Mouse (Mus musculus): ENCODE results near the gene Tmem30a. TPM values are rescaled to one million over a fixed set of nuclear protein-coding genes. Genes with fewer than 3 reads are reported as not detected.
A peak's percentile ranks its signal among the peaks of the same experiment; 100 is the strongest.

Gene Tmem30a
- total RNA-seq (2014; rRNA removed) = 152 and 181 TPM in 2 replicates
- 78.9 and 104 TPM in 2 replicates for polyA plus RNA-seq (2015; fragmentation: Nextera tagmentation; extraction: Ambion mirVana)

DNA sequence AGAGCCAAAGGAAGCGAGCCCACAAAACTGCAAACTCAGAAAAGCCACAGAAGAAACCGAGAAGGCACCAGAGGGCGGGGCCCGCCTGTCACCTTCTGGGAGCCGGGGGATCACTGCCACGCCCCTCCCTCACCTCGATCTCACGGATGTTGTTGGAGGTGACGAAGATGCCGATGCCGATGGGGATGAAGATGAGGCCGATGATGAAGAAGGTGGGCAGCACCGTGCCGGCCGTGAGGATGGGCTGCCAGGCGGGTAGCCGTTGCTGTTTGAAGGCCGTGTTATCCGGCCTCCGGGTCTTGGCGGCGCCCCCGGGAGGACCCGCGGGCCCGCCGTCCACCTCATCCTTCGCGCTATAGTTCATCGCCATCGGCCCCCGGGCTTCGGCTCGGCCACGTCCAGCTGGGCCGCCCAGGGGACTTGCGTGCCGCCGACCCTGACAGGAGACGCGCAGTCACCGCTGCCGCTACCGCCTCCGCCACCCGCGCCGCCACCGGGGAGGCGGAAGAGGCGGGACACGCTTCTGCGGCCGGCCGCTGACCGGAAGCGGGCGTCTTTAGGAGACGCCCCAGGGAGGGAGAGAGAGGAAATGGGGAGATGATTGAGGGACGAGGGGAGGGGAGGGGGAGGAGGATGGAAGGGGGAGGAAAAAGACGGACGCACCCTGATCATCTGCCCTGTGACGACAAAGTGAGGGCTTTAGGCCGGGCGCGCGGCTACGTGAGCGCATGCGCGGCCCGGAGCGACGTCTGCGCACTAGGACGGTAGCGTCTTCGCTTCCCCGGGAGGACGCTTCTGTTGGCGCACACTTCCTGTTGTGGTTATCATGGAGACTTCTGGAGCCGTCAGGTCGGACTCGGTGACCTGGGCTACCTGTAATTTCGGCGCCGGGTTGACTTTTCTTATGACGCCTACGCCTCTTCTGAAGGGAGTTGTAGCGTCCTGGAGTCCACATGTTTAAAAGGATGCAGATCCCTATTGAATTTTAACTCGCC is at the start of gene Tmem30a:
Gene Tmem30a, minus strand, starts transcription at position 667 of the 995 bp plus-strand sequence.
- Histone ChIP-seq H3K9ac (peak within 1 kb of the TSS; percentile 97), H3K9me3 (ENCODE audit: low read length) (no peaks in the 10 kb centered on the region), H3K27me3 (ENCODE audit: insufficient read depth, low read length) (no peaks in the 10 kb centered on the region), H3K4me2 (ENCODE audit: low read depth) (peak within 1 kb of the TSS; percentile 51), H3K27ac (ENCODE audit: low read depth, low read length) (peak within 1 kb of the TSS; percentile 89), H3K36me3 (ENCODE audit: insufficient read depth) (no peaks in the 10 kb centered on the region), H3K4me3 (ENCODE audit: low read depth, low read length) (peak within 1 kb of the TSS; percentile 98), H3K4me1 (ENCODE audit: insufficient read depth) (peaks cover 9% of the 10 kb centered on the region; the same call in 1 of the 2 replicates)
- 0 out of 2 replicates have a peak, but pooled peaks have one; percentile 6 for TF ChIP-seq CTCF (IDR thresholded peaks at IDR 0.05; ENCODE audit: low read depth)
- DNase-seq = peak; percentile 99
- WGBS = 1% methylated on average over 88 of the region's 91 CpGs
- peak; percentile 99 for ATAC-seq

GRCm38 (mm10) chr9:79842615-79843014 is 49.3 kb upstream of the Tmem30a start:
- Histone ChIP-seq H3K9me3 (ENCODE audit: low read length) (no peaks in the 10 kb centered on the region), H3K9ac (no peak overlapping the region), H3K4me2 (ENCODE audit: low read depth) (no peak overlapping the region), H3K36me3 (ENCODE audit: insufficient read depth) (no peaks in the 10 kb centered on the region), H3K27ac (ENCODE audit: low read depth, low read length) (no peak overlapping the region), H3K27me3 (ENCODE audit: insufficient read depth, low read length) (no peaks in the 10 kb centered on the region), H3K4me1 (ENCODE audit: insufficient read depth) (no peaks in the 10 kb centered on the region), H3K4me3 (ENCODE audit: low read depth, low read length) (no peak overlapping the region)
- no peak for TF ChIP-seq CTCF (IDR thresholded peaks at IDR 0.05; ENCODE audit: low read depth)
- DNase-seq = no peak
- ATAC-seq = no peak
- 91% methylated on average over 6 of the region's 6 CpGs for WGBS

DNA sequence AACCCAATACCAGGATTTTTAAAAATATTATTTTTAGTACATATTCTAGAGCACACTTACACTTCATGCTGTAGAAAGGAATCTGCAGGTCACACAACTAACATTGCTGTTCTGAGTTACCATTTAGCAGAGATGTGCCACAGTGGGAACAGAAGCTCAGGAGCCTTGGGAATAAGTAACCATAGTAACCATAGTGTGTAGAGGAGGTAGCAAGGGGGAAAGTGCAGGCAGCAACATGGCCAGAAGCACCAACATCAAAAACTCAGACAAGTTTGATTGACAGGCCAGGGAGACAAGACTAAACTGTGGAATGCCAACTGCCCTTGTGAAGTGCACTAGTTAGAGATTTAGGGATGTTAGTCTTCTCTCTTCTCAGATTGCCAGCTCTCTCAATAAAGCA is 48.7 kb upstream of the Tmem30a start:
- Histone ChIP-seq H3K9me3 (ENCODE audit: low read length) (no peaks in the 10 kb centered on the region), H3K36me3 (ENCODE audit: insufficient read depth) (no peaks in the 10 kb centered on the region), H3K4me3 (ENCODE audit: low read depth, low read length) (no peak overlapping the region), H3K4me2 (ENCODE audit: low read depth) (no peak overlapping the region), H3K27ac (ENCODE audit: low read depth, low read length) (no peak overlapping the region), H3K4me1 (ENCODE audit: insufficient read depth) (no peaks in the 10 kb centered on the region), H3K27me3 (ENCODE audit: insufficient read depth, low read length) (no peaks in the 10 kb centered on the region), H3K9ac (no peak overlapping the region)
- TF ChIP-seq CTCF (IDR thresholded peaks at IDR 0.05; ENCODE audit: low read depth) = no peak
- no peak for DNase-seq
- no peak for ATAC-seq

DNA sequence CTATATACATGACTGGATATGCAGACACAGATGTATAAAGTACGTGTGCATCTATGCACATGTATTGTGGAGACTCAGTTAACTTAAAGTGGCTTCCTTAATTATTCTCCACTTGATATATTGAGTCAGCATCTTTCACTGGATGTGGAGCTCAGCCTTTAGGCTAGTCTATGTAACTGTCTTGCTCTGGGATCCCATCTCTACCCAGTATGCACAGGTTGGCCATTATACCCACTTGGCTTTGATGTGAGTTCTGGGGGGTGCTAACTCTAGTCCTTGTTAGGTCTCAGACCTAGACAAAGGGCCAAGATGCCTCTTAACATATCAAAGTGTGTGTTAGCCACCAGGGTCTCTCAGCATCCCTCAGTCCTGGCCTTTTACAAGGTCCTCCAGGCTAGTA is 38.0 kb upstream of the Tmem30a start:
- WGBS = 46% methylated on average over 1 of the region's 1 CpGs
- Histone ChIP-seq H3K36me3 (ENCODE audit: insufficient read depth) (no peaks in the 10 kb centered on the region), H3K27me3 (ENCODE audit: insufficient read depth, low read length) (no peaks in the 10 kb centered on the region), H3K4me3 (ENCODE audit: low read depth, low read length) (no peak overlapping the region), H3K27ac (ENCODE audit: low read depth, low read length) (no peak overlapping the region), H3K4me2 (ENCODE audit: low read depth) (no peak overlapping the region), H3K9ac (no peak overlapping the region), H3K9me3 (ENCODE audit: low read length) (no peaks in the 10 kb centered on the region), H3K4me1 (ENCODE audit: insufficient read depth) (0 out of 2 replicates have a peak, but pooled peaks cover 3% of the 10 kb centered on the region)
- DNase-seq = no peak
- ATAC-seq = no peak
- no peak for TF ChIP-seq CTCF (IDR thresholded peaks at IDR 0.05; ENCODE audit: low read depth)

DNA sequence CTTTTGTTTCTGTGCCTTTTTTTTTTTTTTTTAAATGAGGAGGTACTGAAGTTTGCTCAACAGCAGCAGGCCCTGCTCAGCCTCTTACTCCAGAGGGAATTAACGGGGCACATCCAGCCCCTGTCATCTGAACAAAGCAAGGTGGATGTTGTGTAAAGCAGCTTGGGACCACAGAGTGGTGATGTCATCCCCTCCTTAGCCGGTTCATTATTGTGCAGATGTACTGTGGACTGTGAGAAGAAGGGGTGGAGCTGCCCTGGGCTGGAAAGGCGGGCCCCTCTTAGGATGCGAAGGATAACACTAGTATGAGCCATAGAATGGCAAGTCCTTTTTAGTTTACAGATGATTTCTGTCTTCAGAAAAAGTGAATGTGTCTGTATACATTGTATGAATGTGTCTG is 37.6 kb upstream of the Tmem30a start:
- 7% methylated on average over 4 of the region's 4 CpGs for WGBS
- Histone ChIP-seq H3K27me3 (ENCODE audit: insufficient read depth, low read length) (no peaks in the 10 kb centered on the region), H3K27ac (ENCODE audit: low read depth, low read length) (no peak overlapping the region), H3K4me2 (ENCODE audit: low read depth) (peak overlapping the region; percentile 41; the same call in 1 of the 2 replicates), H3K4me1 (ENCODE audit: insufficient read depth) (0 out of 2 replicates have a peak, but pooled peaks cover 3% of the 10 kb centered on the region), H3K4me3 (ENCODE audit: low read depth, low read length) (no peak overlapping the region), H3K9ac (no peak overlapping the region), H3K9me3 (ENCODE audit: low read length) (no peaks in the 10 kb centered on the region), H3K36me3 (ENCODE audit: insufficient read depth) (no peaks in the 10 kb centered on the region)
- TF ChIP-seq CTCF (IDR thresholded peaks at IDR 0.05; ENCODE audit: low read depth) = no peak
- ATAC-seq (peak; percentile 66), DNase-seq (no peak)

GRCm38 (mm10) chr9:79829842-79830800 is 36.8 kb upstream of the Tmem30a start:
- Histone ChIP-seq H3K9me3 (ENCODE audit: low read length) (no peaks in the 10 kb centered on the region), H3K4me1 (ENCODE audit: insufficient read depth) (0 out of 2 replicates have a peak, but pooled peaks cover 3% of the 10 kb centered on the region), H3K4me3 (ENCODE audit: low read depth, low read length) (peak overlapping the region; percentile 16), H3K27me3 (ENCODE audit: insufficient read depth, low read length) (no peaks in the 10 kb centered on the region), H3K36me3 (ENCODE audit: insufficient read depth) (no peaks in the 10 kb centered on the region), H3K9ac (no peak overlapping the region), H3K27ac (ENCODE audit: low read depth, low read length) (no peak overlapping the region), H3K4me2 (ENCODE audit: low read depth) (peak overlapping the region; percentile 41)
- DNase-seq (peak; percentile 26), ATAC-seq (no peak)
- WGBS = 12% methylated on average over 23 of the region's 23 CpGs
- no peak for TF ChIP-seq CTCF (IDR thresholded peaks at IDR 0.05; ENCODE audit: low read depth)
